In genomic region chr10:96619951-96620889, GRCm38 (mm10) we compare ENCODE assay signal across 8 mouse cellular contexts. TPM values are rescaled to one million over a fixed set of nuclear protein-coding genes. Genes with fewer than 3 reads are reported as not detected.
A peak's percentile ranks its signal among the peaks of the same experiment; 100 is the strongest.
DNase-seq lines count a peak whose midpoint lies in the region; ATAC-seq and TF ChIP-seq lines count a peak whose summit lies in the region.

No protein-coding gene starts in this region.

- H3K36me3 ChIP-seq in lung, postnatal 0 days (ENCODE audit: insufficient read depth, low read length): peaks cover 5% of the 10 kb centered on the region; the same call in 1 of the 2 replicates
- peaks cover 14% of the 10 kb centered on the region for H3K36me3 ChIP-seq in hindbrain, embryonic 12.5 days
- peaks cover 2% of the 10 kb centered on the region; the same call in 1 of the 2 replicates for H3K36me3 ChIP-seq in midbrain, embryonic 16.5 days (ENCODE audit: control insufficient read depth, insufficient read depth, low read length)

- H3K27me3 ChIP-seq in lung, postnatal 0 days (replicated peaks; ENCODE audit: insufficient read depth, low read length): no peaks in the 10 kb centered on the region
- H3K27me3 ChIP-seq in hindbrain, embryonic 12.5 days: no peaks in the 10 kb centered on the region
- no peaks in the 10 kb centered on the region for H3K27me3 ChIP-seq in midbrain, embryonic 16.5 days (ENCODE audit: control insufficient read depth, insufficient read depth, low read depth, low read length)

- no peak for TF ChIP-seq CTCF in lung, postnatal 0 days (IDR thresholded peaks at IDR 0.05)

- no peak for TF ChIP-seq EP300 in lung, postnatal 0 days (IDR thresholded peaks at IDR 0.05)

- no peaks in the 10 kb centered on the region for H3K9me3 ChIP-seq in lung, postnatal 0 days (ENCODE audit: low read length)
- H3K9me3 ChIP-seq in hindbrain, embryonic 12.5 days (replicated peaks): no peaks in the 10 kb centered on the region
- H3K9me3 ChIP-seq in midbrain, embryonic 16.5 days (replicated peaks; ENCODE audit: control insufficient read depth, low read length, poor library complexity, severe bottlenecking): no peaks in the 10 kb centered on the region

- H3K4me2 ChIP-seq in lung, postnatal 0 days (replicated peaks; ENCODE audit: low read depth, low read length): peak overlapping the region; percentile 68
- H3K4me2 ChIP-seq in hindbrain, embryonic 12.5 days (replicated peaks): peak overlapping the region; percentile 87
- peak overlapping the region; percentile 71 for H3K4me2 ChIP-seq in midbrain, embryonic 16.5 days (ENCODE audit: low read length)

- ATAC-seq in lung, postnatal 0 days: no peak
- ATAC-seq in hindbrain, embryonic 12.5 days (ENCODE audit: low FRiP score): no peak
- no peak for ATAC-seq in midbrain, embryonic 16.5 days

- H3K9ac ChIP-seq in lung, postnatal 0 days (replicated peaks; ENCODE audit: low read depth): peak overlapping the region; percentile 32
- H3K9ac ChIP-seq in hindbrain, embryonic 12.5 days: peak overlapping the region; percentile 68
- peak overlapping the region; percentile 63 for H3K9ac ChIP-seq in midbrain, embryonic 16.5 days (ENCODE audit: low read depth, low read length)

- H3K4me3 ChIP-seq in lung, postnatal 0 days (ENCODE audit: low read depth, low read length): peak overlapping the region; percentile 50
- H3K4me3 ChIP-seq in hindbrain, embryonic 12.5 days: peak overlapping the region; percentile 46
- peak overlapping the region; percentile 44 for H3K4me3 ChIP-seq in midbrain, embryonic 16.5 days (ENCODE audit: low read depth, low read length)

- H3K4me1 ChIP-seq in lung, postnatal 0 days (ENCODE audit: insufficient read depth, low read depth, low read length): peaks cover 9% of the 10 kb centered on the region; the same call in 1 of the 2 replicates
- peaks cover 37% of the 10 kb centered on the region for H3K4me1 ChIP-seq in hindbrain, embryonic 12.5 days
- H3K4me1 ChIP-seq in midbrain, embryonic 16.5 days (ENCODE audit: control insufficient read depth, insufficient read depth, low read length): peaks cover 43% of the 10 kb centered on the region

- H3K27ac ChIP-seq in lung, postnatal 0 days (ENCODE audit: low read length): peak overlapping the region; percentile 33; the same call in 1 of the 2 replicates
- peak overlapping the region; percentile 40; the same call in 1 of the 2 replicates for H3K27ac ChIP-seq in hindbrain, embryonic 12.5 days
- no peak overlapping the region for H3K27ac ChIP-seq in midbrain, embryonic 16.5 days (ENCODE audit: low read length)

- DNase-seq in adrenal gland, adult 2 months: peak; percentile 26
- DNase-seq in adrenal gland, postnatal 10 days: no peak
- no peak for DNase-seq in lung, postnatal 0 days (ENCODE audit: low spot score)
- DNase-seq in lung, adult 18-20 months: no peak
- no peak for DNase-seq in urinary bladder, postnatal 10 days (ENCODE audit: low spot score)
- no peak for DNase-seq in ovary, adult 18-20 months (ENCODE audit: low spot score)

- WGBS in lung, postnatal 0 days: 20% methylated on average over 8 of the region's 8 CpGs
- WGBS in hindbrain, embryonic 12.5 days: 53% methylated on average over 8 of the region's 8 CpGs
- 31% methylated on average over 8 of the region's 8 CpGs for WGBS in midbrain, embryonic 16.5 days

RNA-seq across cellular contexts. Expression of gene Btg1, which starts 3.4 kb away (rescaled TPM):
- total RNA-seq in adrenal gland, adult 2 months (2021): 100 to 1,000 TPM in 1 of 2 experiments, 10 to 100 TPM in 1; 94.6 to 133 TPM
- 26.3 and 28.7 TPM in 2 replicates for polyA plus RNA-seq in adrenal gland, adult 2 months (2012; rRNA removed)
- 100 to 1,000 TPM; 107 to 168 TPM for total RNA-seq in adrenal gland, postnatal 10 days (2021)
- polyA plus RNA-seq in lung, postnatal 0 days (2015; fragmentation: Nextera tagmentation; extraction: Ambion mirVana): 72.3 and 78.1 TPM in 2 replicates
- 69.1 and 69.6 TPM in 2 replicates for polyA plus RNA-seq in hindbrain, embryonic 12.5 days (2016; fragmentation: Nextera tagmentation; extraction: Ambion mirVana)
- polyA plus RNA-seq in midbrain, embryonic 16.5 days (2015; fragmentation: Nextera tagmentation; extraction: Ambion mirVana): 33.6 and 46.5 TPM in 2 replicates
